Mouse (Mus musculus): Measurements from ENCODE around the gene Lyrm7. TPM values are rescaled to one million over a fixed set of nuclear protein-coding genes. Genes with fewer than 3 reads are reported as not detected.

Lyrm7 gene
- polyA plus RNA-seq (2011; ENCODE audit: insufficient read depth, insufficient read length, low read depth, missing spikeins), result 26.3 and 33.2 TPM in 2 replicates

GRCm38 (mm10) chr11:54860256-54861038 is at the start of gene Lyrm7:
Gene Lyrm7 (minus strand): TSS chr11:54860916.
- TF ChIP-seq EP300 (IDR thresholded peaks at IDR 0.05; ENCODE audit: insufficient read depth, low read depth, low read length) (no peak), POLR2A (IDR thresholded peaks at IDR 0.05; ENCODE audit: insufficient read depth, low read length) (peak; percentile 63)
- H3K4me1 ChIP-seq (ENCODE audit: control insufficient read depth, insufficient read depth, low read length), result no peaks in the 10 kb centered on the region
- H3K27ac ChIP-seq (ENCODE audit: insufficient read depth, low read length), result peak within 1 kb of the TSS; percentile 96
- H3K9me3 ChIP-seq (replicated peaks; ENCODE audit: control insufficient read depth, insufficient read depth, low read length, poor library complexity, severe bottlenecking), result no peaks in the 10 kb centered on the region
- peak within 1 kb of the TSS; percentile 99 for H3K4me3 ChIP-seq (ENCODE audit: low read depth, low read length)
- H3K9ac ChIP-seq (ENCODE audit: low read depth, poor library complexity, severe bottlenecking), result peak within 1 kb of the TSS; percentile 98
- H3K36me3 ChIP-seq (ENCODE audit: control insufficient read depth, insufficient read depth, low read length, poor library complexity, severe bottlenecking), result no peaks in the 10 kb centered on the region
- no peaks in the 10 kb centered on the region for H3K27me3 ChIP-seq (ENCODE audit: control insufficient read depth, insufficient read depth, low read length, poor library complexity, severe bottlenecking)

- Histone ChIP-seq H3K27ac (ENCODE audit: insufficient read depth, low read length) (no peak overlapping the region), H3K4me1 (ENCODE audit: control insufficient read depth, insufficient read depth, low read length) (no peaks in the 10 kb centered on the region), H3K9ac (ENCODE audit: low read depth, poor library complexity, severe bottlenecking) (no peak overlapping the region), H3K9me3 (replicated peaks; ENCODE audit: control insufficient read depth, insufficient read depth, low read length, poor library complexity, severe bottlenecking) (no peaks in the 10 kb centered on the region), H3K4me3 (ENCODE audit: low read depth, low read length) (no peak overlapping the region), H3K27me3 (ENCODE audit: control insufficient read depth, insufficient read depth, low read length, poor library complexity, severe bottlenecking) (no peaks in the 10 kb centered on the region), H3K36me3 (ENCODE audit: control insufficient read depth, insufficient read depth, low read length, poor library complexity, severe bottlenecking) (peaks cover 32% of the 10 kb centered on the region)
- TF ChIP-seq POLR2A (IDR thresholded peaks at IDR 0.05; ENCODE audit: insufficient read depth, low read length) (no peak), EP300 (IDR thresholded peaks at IDR 0.05; ENCODE audit: insufficient read depth, low read depth, low read length) (no peak), CTCF (IDR thresholded peaks at IDR 0.05; ENCODE audit: low read depth, low read length) (no peak)
Observed at GRCm38 (mm10) chr11:54910081-54910665, 49.5 kb upstream of the Lyrm7 start.

- Histone ChIP-seq H3K27ac (ENCODE audit: insufficient read depth, low read length) (no peak overlapping the region), H3K4me1 (ENCODE audit: control insufficient read depth, insufficient read depth, low read length) (no peaks in the 10 kb centered on the region), H3K9ac (ENCODE audit: low read depth, poor library complexity, severe bottlenecking) (no peak overlapping the region), H3K4me3 (ENCODE audit: low read depth, low read length) (no peak overlapping the region), H3K9me3 (replicated peaks; ENCODE audit: control insufficient read depth, insufficient read depth, low read length, poor library complexity, severe bottlenecking) (no peaks in the 10 kb centered on the region), H3K27me3 (ENCODE audit: control insufficient read depth, insufficient read depth, low read length, poor library complexity, severe bottlenecking) (no peaks in the 10 kb centered on the region), H3K36me3 (ENCODE audit: control insufficient read depth, insufficient read depth, low read length, poor library complexity, severe bottlenecking) (peaks cover 23% of the 10 kb centered on the region)
- TF ChIP-seq EP300 (IDR thresholded peaks at IDR 0.05; ENCODE audit: insufficient read depth, low read depth, low read length), result no peak
- TF ChIP-seq CTCF (IDR thresholded peaks at IDR 0.05; ENCODE audit: low read depth, low read length), result no peak
- no peak for TF ChIP-seq POLR2A (IDR thresholded peaks at IDR 0.05; ENCODE audit: insufficient read depth, low read length)
Observed at GRCm38 (mm10) chr11:54909273-54909672, 48.6 kb upstream of the Lyrm7 start.

- Histone ChIP-seq H3K9ac (ENCODE audit: low read depth, poor library complexity, severe bottlenecking) (no peak overlapping the region), H3K4me3 (ENCODE audit: low read depth, low read length) (no peak overlapping the region), H3K27me3 (ENCODE audit: control insufficient read depth, insufficient read depth, low read length, poor library complexity, severe bottlenecking) (no peaks in the 10 kb centered on the region), H3K27ac (ENCODE audit: insufficient read depth, low read length) (no peak overlapping the region), H3K36me3 (ENCODE audit: control insufficient read depth, insufficient read depth, low read length, poor library complexity, severe bottlenecking) (peaks cover 15% of the 10 kb centered on the region), H3K4me1 (ENCODE audit: control insufficient read depth, insufficient read depth, low read length) (no peaks in the 10 kb centered on the region), H3K9me3 (replicated peaks; ENCODE audit: control insufficient read depth, insufficient read depth, low read length, poor library complexity, severe bottlenecking) (no peaks in the 10 kb centered on the region)
- TF ChIP-seq EP300 (IDR thresholded peaks at IDR 0.05; ENCODE audit: insufficient read depth, low read depth, low read length) (no peak), POLR2A (IDR thresholded peaks at IDR 0.05; ENCODE audit: insufficient read depth, low read length) (no peak), CTCF (IDR thresholded peaks at IDR 0.05; ENCODE audit: low read depth, low read length) (no peak)
Observed at GRCm38 (mm10) chr11:54907259-54907658, 46.5 kb upstream of the Lyrm7 start.

GRCm38 (mm10) chr11:54906466-54906865 is 45.8 kb upstream of the Lyrm7 start:
- Histone ChIP-seq H3K4me1 (ENCODE audit: control insufficient read depth, insufficient read depth, low read length) (no peaks in the 10 kb centered on the region), H3K27me3 (ENCODE audit: control insufficient read depth, insufficient read depth, low read length, poor library complexity, severe bottlenecking) (no peaks in the 10 kb centered on the region), H3K4me3 (ENCODE audit: low read depth, low read length) (no peak overlapping the region), H3K9ac (ENCODE audit: low read depth, poor library complexity, severe bottlenecking) (no peak overlapping the region), H3K9me3 (replicated peaks; ENCODE audit: control insufficient read depth, insufficient read depth, low read length, poor library complexity, severe bottlenecking) (no peaks in the 10 kb centered on the region), H3K27ac (ENCODE audit: insufficient read depth, low read length) (no peak overlapping the region), H3K36me3 (ENCODE audit: control insufficient read depth, insufficient read depth, low read length, poor library complexity, severe bottlenecking) (peaks cover 12% of the 10 kb centered on the region)
- TF ChIP-seq POLR2A (IDR thresholded peaks at IDR 0.05; ENCODE audit: insufficient read depth, low read length) (no peak), EP300 (IDR thresholded peaks at IDR 0.05; ENCODE audit: insufficient read depth, low read depth, low read length) (no peak), CTCF (IDR thresholded peaks at IDR 0.05; ENCODE audit: low read depth, low read length) (no peak)

GRCm38 (mm10) chr11:54905931-54906330 is 45.2 kb upstream of the Lyrm7 start:
- no peaks in the 10 kb centered on the region for H3K9me3 ChIP-seq (replicated peaks; ENCODE audit: control insufficient read depth, insufficient read depth, low read length, poor library complexity, severe bottlenecking)
- no peak overlapping the region for H3K27ac ChIP-seq (ENCODE audit: insufficient read depth, low read length)
- H3K4me3 ChIP-seq (ENCODE audit: low read depth, low read length), result no peak overlapping the region
- no peaks in the 10 kb centered on the region for H3K27me3 ChIP-seq (ENCODE audit: control insufficient read depth, insufficient read depth, low read length, poor library complexity, severe bottlenecking)
- H3K9ac ChIP-seq (ENCODE audit: low read depth, poor library complexity, severe bottlenecking), result no peak overlapping the region
- no peaks in the 10 kb centered on the region for H3K4me1 ChIP-seq (ENCODE audit: control insufficient read depth, insufficient read depth, low read length)
- TF ChIP-seq CTCF (IDR thresholded peaks at IDR 0.05; ENCODE audit: low read depth, low read length), result no peak
- no peak for TF ChIP-seq POLR2A (IDR thresholded peaks at IDR 0.05; ENCODE audit: insufficient read depth, low read length)
- TF ChIP-seq EP300 (IDR thresholded peaks at IDR 0.05; ENCODE audit: insufficient read depth, low read depth, low read length), result no peak
- H3K36me3 ChIP-seq (ENCODE audit: control insufficient read depth, insufficient read depth, low read length, poor library complexity, severe bottlenecking), result peaks cover 6% of the 10 kb centered on the region
